Mouse (Mus musculus): ENCODE data around the gene Lrrk2. TPM values are rescaled to one million over a fixed set of nuclear protein-coding genes. Genes with fewer than 3 reads are reported as not detected.

The Lrrk2 gene
- total RNA-seq (2021): 1 to 10 TPM; 6.1 to 8.1 TPM

DNA sequence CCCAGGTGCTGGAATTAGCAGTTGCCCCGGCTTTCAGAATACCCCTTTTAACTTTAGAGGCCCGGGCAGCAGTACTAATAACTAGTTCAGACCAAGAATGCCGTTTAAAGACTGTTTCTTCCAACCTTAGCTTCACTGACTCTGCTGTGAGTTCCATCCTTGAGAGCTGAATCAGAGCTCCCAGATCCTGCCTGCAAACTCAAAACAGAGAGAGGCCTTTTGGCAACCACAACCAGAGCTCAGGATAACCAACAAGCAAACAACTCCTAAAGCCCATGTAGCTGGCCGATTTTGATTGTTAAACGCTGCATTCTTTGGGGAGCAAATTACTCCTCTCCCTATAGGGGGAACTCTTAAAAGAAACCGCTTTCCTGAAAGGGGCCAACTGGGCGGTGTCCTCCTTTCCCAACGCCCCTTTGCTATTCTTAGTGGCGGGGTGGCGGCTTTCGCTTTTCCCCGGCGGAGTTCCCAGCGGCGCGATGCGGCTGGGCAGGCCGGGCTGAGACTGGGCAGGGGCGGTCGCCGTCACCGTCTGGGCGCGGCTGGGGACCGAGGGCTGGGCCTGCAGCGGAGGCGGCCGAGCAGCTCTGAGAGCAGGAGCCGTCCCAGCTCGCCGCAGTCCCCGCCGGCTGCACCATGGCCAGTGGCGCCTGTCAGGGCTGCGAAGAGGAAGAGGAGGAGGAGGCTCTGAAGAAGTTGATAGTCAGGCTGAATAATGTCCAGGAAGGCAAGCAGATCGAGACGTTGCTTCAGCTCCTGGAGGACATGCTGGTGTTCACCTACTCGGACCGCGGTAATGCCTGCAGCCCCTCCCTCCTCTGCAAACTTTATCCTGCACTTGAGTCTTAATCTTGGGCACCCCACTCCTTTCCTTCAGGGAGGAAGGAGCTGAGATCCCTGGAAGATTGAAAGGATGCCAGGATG is at the start of gene Lrrk2:
TSS of gene Lrrk2 (plus strand) at position 531 of the 924 bp plus-strand sequence.
- intact Hi-C loops (cut with DNase I): no loop called here
- peak; percentile 79 for DNase-seq

DNA sequence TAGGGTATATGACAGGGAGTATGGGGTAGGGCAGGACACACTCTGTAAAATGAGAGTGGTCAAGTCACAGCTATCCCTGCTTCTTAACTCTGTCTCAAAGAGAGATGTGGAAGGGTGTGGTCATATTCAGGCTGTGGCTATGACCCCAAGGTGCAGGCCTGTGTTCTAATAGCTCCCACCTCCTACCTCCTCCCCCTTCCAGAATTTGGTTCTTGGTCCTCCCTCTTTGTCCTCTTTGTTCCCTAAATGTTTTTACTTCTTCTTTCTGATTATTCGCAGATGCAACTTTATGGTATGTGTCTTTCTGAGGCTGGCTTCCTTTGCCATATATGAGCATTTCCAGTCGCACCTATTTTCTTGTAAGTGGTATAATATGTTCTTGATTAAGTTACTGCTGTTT is 48.5 kb upstream of the Lrrk2 start:
- DNase-seq: no peak
- intact Hi-C loops (cut with DNase I): no loop called here

DNA sequence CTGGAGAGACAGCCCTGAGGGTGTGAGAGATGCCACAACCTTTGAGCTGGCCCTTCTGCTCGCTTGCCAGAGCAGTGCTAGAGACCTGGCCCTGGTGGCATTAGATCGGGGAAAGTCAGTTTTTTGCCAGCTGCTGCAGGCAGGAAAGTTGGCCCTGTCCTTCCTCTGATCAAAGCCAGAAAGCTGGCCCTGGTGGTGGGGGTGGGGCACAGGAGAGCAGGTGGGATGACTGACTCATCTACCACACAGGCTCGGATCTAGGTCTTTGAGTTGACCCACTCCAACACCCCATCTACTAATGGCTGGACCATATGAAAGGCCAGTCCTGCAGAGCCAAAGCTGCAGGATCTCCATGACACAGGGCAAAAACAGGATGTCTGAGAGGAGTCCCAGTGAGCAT is 43.8 kb upstream of the Lrrk2 start:
- DNase-seq: peak; percentile 19
- intact Hi-C loops (cut with DNase I): no loop called here

DNA sequence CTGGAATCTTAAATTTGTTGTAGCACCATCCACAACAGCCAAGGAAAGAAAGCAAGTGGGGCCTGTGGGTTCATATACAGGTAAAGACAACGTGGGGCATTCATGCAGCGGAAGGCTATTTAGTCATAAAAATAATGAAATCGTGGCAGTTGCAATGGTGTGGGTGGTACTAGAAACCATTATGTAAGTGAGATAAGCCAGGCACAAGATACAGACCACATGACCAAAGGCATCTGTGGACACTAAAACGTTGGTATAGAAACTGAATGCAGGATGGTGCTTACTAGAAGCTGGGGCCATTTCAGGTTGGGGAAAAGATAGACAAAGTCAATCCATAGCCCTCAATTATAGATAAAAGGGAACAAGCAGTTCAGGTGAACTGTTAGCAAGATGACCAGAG is 40.5 kb upstream of the Lrrk2 start:
- DNase-seq: no peak
- intact Hi-C loops (cut with DNase I): no loop called here

DNA sequence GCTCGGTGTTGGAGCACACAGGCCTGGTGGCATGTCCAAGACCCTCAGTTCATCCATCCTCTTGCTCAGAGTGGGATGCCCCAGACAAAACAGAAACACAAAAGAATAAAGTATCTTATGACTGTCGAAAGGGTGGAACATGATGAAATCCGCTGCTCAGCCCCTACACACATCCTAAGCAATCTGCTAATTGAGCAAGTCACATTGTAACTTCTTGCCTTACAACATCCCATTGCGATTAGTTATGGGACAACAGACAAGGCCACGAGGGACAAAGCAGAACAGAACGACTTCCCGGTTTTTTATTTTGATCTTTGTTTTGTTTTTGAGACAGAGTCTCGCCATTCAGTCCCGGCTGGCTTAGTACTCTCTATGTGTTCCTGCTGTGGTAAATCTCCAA is 39.9 kb upstream of the Lrrk2 start:
- intact Hi-C loops (cut with DNase I): no loop called here
- DNase-seq: no peak

DNA sequence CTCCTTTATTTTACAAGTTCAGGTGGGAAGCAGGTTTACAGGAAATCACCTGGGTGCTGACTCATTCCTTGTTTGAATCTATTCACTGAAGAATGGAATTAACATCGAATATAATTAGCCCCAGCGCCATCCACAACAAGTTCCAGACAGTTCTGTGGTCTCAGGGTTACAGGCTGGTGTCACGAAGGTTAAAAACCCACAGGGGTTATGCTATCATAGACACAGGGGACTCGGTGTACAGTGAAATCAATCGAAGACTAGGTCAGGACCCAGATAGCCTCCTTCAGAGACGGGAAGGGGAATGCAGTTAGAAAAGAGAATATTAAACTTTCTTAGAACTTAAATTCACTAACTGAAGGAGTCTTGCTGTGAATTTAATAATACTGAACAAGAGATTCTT is 39.2 kb upstream of the Lrrk2 start:
- intact Hi-C loops (cut with DNase I): no loop called here
- DNase-seq: no peak

DNA sequence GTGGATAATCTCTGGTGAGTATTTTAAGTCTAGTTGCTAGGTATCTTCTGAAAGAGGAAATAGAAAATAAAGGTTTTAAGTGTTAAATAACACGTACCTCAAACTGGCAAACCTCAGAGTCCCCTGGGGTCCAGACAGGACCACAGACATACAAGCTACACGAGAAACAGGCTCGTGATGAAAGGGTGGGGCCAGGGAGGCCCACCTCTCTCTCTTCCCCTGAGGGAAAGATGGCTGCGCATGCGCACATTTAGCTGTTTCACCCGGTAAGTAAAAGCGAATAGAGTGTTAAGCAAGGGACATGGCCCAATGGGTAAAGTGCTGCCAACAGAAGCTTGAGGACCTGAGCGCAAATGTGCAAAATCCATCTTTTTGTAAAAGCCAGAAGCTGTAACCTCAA is 38.7 kb upstream of the Lrrk2 start:
- no peak for DNase-seq
- intact Hi-C loops (cut with DNase I): no loop called here

DNA sequence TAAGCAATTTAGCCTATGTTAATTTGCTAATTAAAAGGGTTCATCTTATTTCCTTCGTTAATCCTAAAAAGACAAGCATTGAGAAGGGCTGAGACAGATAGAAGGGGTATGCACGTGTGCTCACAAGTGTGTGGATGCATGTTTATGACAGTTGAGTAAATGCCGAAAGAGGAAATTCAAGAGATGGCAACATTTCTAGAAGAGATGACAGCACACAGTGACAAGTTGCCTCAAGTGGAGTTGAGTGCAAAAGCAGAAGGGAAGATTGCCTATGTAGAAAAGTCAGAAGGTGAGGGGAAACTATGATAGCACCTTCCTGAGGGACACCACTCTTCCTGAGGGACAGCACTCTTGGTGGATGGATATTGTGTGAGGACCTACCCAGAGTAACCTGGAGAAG is 31.3 kb upstream of the Lrrk2 start:
- intact Hi-C loops (cut with DNase I): no loop called here
- no peak for DNase-seq

DNA sequence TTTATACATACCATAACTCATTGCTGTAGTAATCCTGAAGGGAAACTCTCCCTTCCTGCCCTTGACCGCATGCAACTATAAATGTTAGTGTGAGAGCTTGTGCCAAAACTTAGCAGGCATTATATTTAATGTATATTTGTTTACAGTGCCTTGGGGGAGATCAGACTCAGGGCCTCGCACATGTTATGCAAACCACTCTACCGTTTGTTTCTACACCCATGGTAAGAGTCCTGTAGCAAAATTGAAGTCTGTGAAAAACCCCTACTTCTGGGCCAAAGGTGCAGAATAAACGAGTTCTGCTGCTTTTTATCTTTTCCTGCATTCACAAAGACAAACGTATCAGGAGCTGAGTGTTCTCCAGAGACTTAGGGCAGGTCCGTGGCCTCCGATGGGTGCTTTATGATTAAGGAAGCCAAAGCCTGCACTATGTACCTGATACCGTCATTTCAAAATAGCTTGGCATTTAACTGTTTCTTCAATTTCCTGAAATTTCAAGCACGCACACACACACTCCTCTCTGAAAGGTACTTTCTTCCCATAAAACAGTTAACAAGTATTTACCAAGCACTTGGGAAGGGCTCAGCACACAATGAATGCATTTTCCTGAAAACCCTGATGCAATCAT is 30.2 kb upstream of the Lrrk2 start:
- intact Hi-C loops (cut with DNase I): no loop called here
- no peak for DNase-seq

DNA sequence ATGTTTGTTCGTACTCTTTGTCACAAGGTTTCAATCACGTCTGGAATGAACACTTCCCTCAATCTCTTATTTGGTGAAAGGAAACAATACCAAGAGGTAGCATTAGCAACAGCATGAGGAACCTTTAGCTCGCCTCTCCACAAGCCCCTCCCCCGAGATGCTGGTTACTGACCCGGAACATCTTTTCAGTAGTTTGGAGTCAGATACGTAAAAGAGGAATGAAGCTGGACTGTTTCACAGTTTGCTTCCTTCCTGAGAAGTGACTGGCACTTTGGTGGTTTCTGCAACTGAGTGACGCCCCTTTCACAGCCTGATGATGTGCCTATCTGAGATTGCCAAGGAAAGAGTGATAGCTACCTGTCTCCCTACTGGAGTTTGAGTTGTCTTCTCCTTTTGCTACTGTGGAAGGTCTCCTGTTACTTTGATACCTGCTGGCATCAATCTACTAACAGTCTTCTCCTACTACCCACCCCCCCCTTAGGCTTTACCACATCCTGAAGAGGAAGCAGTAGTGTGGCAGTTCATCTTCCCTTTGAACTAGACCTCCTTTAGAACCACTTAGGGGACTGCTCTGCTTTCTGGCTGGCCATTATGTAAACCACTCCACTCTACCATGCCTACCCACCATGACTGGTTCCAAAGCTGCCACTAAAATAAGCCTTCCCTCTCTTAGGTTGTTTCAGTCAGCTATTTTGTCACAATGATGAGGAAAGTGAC is 29.2 kb upstream of the Lrrk2 start:
- no peak for DNase-seq
- intact Hi-C loops (cut with DNase I): no loop called here

DNA sequence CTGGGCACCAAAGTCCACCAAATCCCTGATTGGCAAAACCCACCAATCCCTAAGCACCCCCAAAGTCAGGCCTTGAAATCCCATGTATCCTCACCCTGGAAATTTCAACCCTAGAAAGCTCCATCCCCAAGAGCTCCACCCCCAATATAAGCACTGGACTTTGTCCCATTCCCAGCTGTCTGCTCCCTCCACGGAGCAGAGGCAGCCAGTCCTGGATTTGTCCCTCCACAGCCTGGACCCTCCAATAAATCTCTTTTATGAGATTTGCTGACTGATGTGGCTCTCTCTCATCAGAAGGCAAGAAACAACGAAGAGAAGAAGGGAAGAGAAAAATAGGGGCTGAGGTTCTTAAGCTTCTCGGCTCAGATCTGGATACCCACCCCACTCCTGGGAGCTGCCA is 22.7 kb upstream of the Lrrk2 start:
- intact Hi-C loops (cut with DNase I): no loop called here

DNA sequence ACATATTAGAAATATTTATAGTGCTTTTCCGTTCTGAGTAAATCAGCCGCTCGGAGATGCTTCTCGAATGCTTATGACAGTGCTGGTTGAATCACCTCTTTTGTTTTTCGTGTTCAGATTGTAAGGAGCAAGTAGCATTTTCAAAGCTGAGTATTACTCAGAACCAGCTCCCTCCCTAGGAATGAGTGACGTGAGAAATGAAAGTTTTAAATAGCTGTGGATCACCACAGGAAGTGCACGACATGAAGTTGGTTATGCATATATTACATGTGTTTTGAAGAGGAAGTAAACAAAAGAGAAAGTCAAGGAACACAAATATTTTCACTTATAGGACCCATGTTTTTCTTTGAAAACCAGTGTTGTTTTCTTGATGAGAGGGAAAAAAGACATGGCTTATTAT is 21.5 kb upstream of the Lrrk2 start:
- no peak for DNase-seq
- intact Hi-C loops (cut with DNase I): no loop called here

More for the DNA sequence above, 22.7 kb upstream of the Lrrk2 start:
- no peak for DNase-seq

DNA sequence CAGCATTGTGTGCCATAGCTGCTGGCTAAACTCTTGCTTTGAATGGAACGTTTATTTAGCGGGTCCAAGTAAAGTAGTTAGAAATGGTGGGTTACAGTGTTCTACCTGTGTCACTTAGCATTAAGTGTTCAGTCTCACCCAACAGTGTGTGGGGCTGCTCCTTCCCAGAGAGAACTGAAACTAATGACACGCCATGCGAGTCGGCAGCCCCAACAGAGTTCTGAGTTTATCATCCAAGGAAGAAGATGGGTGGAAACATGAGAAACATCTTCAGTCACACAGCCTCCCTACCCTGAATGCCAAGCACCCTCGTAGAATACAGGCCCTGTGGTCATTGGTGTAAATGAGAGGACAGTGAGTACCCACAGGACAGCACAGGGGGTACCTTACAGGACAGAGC is 14.7 kb upstream of the Lrrk2 start:
- intact Hi-C loops (cut with DNase I): no loop called here
- DNase-seq: no peak

DNA sequence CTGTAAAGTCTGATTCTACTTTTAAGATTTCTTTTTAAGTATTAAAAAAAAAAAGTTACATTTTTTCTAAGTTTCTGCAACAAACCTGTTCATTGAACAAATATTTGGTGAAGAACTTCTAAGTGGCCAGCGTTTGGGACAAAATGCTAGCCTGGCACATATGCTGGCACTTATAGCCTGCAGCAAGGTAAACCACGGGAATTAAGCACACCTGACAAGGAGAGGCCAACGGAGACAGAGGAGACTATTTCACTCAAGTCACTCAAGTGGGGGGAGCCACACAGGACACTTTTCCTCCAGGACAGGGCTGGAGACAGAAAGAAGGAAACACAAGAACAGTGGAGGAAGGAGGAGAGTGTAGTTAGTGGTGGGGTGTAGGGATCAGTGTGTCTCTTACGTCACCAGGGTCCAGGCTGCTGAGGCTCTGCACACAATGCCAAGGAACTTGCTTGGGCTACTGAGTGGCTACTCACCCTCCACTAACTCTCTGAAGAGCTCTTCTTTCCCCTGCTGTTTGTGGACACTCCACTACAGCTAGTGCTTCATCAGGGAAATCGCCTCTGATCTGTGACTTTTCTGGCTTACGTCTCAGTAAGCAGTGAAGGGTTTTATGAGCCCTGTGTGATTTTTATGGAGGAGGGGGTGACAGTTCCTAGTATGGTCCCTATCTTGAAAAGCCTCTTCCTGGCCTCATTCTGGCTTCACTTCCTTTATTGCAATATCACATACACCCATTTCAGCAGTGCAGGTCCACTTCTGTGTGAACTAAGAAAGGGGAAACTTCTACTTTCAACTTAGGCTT is 12.5 kb upstream of the Lrrk2 start:
- intact Hi-C loops (cut with DNase I): no loop called here
- no peak for DNase-seq

DNA sequence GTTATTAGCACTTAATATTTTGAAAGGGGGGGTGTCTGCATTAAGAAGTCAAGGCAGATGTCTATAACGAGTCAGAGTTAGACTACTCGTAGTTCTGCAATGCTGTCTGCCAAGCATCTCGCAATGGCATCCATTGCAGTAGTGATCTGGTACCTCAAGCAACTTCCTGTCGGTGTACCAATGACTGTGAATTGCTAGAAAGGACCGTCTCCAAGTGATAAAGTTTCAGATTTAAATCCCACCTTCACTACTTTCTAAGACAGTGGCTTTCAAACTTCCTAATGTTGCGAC is 12.0 kb upstream of the Lrrk2 start:
- intact Hi-C loops (cut with DNase I): no loop called here
- DNase-seq: no peak

DNA sequence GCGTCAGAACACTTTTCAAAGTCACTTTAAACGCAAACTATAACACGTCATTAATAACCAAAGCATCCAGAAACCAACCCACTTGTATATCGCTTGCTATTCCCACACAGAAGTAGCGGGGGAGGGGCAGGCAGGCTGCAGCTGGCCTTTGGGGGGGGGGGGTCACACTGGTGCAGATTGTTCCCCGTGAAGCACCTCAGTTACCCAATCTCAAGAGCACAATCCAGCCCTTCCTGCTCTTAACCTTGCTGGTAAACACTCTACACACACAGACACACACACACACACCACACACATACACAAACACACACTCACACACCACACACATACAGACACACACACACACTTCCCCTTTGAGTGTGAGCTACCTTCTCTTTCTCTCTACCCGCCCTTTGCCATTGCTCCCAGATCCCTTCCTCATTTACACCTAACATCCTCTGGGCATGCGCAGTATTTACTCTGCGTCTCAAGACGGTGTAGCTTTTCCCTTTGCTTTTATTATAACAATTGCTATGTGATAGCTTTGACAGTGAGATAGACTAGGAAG is 8.3 kb upstream of the Lrrk2 start:
- no peak for DNase-seq
- intact Hi-C loops (cut with DNase I): no loop called here

DNA sequence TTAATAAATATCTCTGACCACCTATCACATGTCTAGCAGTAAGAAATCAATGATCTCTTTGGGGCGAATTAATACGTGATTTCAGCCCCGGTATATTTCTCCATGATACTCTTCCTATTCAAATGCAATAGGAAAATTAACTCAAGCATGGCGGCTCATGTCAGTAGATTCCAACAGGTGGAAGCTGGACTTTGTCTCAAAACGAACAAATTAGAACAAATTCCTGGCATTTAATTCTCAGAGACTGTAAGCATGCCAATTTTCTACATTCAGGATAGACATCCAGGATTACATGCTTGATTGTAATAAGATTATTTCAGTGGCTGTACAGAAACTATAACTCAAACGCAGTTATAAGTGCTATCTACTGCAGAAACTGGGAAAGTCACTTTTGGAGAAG is 7.4 kb upstream of the Lrrk2 start:
- intact Hi-C loops (cut with DNase I): no loop called here
- DNase-seq: no peak

DNA sequence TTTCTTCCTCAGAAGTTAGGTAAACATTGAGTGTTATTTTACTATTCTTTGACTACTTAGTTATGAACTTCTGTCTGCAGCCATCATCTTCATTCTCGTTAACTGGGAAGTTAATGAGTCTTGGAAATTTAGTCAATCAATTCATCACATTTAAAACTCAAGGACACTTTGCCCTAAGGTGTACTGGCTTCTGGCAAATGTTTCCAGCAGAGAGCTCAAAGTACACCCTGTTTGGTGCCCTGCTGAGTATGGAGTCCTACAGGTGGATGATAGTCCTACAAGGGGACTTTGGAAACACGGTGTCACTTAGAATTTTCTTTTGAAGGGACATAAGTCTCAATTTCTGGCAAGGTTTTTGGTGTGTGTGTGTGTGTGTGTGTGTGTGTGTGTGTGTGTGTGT is 1.8 kb upstream of the Lrrk2 start:
- no peak for DNase-seq
- intact Hi-C loops (cut with DNase I): no loop called here

DNA sequence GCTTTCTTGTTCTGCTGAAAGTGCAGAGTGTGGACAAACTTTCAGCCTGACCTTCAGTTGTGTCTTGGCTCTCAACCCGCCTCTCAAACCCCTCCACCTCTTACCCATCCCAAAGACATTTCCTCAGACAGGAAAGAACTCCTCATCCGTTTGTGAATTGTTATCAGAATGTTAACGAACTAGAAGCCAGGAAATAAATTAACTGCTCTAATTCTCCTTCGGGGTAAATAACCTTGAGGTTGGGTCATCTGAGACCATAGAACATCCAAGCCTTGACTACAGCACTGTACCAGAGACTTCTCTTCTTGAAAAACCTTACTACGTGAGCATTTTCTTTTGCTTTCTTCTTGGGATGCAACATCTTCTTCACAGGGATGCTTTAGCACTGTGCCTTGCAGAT is 988 bp upstream of the Lrrk2 start:
- DNase-seq: no peak
- intact Hi-C loops (cut with DNase I): no loop called here

DNA sequence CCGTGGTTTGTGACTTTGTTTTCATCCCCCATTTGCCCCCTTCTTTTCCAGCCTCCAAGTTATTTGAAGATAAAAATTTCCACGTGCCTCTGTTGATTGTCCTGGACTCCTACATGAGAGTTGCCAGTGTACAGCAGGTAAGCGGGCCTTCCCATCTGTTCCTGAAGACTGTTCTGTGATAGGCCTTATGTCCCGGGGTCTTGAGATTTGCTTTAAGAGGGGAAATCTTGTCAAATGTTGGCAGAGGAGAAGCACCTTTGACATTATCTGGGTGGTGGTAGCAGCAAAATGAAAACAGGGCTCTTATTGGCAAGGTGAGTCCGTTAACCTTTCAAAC is 562 bp downstream of the Lrrk2 start:
- intact Hi-C loops (cut with DNase I): no loop called here
- DNase-seq: no peak

DNA sequence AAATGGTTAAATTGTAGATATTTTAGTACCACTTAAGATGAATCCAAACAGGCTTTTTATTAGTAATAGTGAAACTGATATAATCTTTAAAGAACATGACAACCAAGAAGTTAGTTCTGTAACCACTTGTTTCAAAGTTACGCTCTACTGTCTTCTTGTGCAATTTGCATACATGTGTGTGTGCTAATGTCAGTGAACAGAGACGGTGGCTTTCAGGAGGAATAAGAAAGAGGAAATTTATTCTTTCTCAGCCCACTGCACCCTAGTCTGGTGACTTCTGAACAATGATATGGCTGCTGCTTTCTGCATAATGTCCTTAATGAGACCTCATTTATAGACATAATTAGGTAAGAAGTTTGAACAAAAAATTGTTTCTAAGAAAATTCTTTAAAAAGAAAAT is 7.1 kb downstream of the Lrrk2 start:
- no peak for DNase-seq
- intact Hi-C loops (cut with DNase I): no loop called here
